Mouse (Mus musculus) urinary bladder, postnatal 10 days (tissue): Measurements from ENCODE around the gene Gap43.
"Not testable (repeated sequence)": the region's sequence is repeated elsewhere in the genome, so short reads cannot be mapped to it uniquely, and the experiment has no call there.

Experiments
- DNase-seq: peaks from one replicate; pipeline ENCODE4 v3.0.0; 2022; ENCODE audit warnings: low spot score

Gap43 gene

GRCm38 (mm10) chr16:42294481-42294880 lies 46.0 kb downstream of the Gap43 start:
- DNase-seq: no peak

DNA sequence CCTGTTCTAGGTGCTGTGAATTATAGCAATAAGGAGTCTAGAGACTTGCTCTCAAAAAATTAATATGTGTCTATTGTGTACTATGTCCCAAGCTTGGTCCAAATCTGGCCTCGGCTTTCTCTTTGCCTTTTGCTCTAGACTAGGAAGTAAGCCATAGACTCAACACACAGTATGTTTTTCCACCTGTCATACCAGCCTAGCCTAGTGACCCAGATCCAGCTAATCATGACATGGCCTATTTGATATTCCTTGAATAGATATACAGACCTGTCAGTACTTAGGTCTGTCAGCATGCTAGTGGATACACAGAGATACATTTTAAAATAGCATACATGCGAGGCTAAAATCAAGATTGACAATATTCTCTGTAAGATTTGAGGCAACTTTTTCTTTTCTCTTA lies 46.4 kb downstream of the Gap43 start:
- no peak for DNase-seq

DNA sequence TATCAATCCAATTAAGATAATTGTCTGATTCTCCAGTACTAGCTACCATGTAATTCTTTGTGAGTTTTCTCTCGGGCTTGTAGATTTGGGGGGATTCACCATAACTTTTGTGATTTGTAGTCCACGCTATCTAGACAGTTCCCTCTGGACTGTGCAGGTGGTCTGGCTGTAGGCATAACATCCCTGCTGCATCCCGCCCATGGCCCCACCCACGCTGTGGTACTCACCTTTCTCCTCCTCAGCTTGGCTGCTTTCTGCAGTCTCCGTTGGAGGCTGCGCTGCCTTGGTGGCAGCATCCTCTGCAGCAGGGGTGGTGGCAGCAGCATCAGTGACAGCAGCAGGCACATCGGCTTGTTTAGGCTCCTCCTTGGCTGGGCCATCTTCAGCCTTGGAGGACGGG lies 48.9 kb downstream of the Gap43 start:
- no peak for DNase-seq

GRCm38 (mm10) chr16:42284005-42284404 lies 56.4 kb downstream of the Gap43 start:
- no peak for DNase-seq

DNA sequence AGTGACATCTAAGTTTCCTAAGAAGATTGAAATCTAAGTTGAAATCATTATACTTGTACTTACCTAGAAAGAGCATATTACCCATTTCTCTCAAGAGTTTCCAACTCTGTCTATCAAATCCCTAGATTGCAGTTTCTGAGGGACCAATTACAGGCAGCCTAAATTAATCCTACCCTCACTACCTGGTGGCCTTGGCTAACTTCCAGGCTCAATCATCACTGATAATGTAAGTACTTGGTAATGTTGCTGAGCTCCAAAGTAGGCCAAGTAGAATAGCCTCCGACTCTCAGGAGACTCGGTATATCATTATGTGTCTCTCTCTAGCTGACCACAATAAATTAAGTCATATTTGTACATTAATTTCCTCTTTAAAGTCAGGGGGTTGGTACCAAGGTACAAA lies 62.7 kb downstream of the Gap43 start:
- no peak for DNase-seq

- no peak for DNase-seq
These were observed 63.2 kb downstream of the Gap43 start for GRCm38 (mm10) chr16:42277268-42277667.

DNA sequence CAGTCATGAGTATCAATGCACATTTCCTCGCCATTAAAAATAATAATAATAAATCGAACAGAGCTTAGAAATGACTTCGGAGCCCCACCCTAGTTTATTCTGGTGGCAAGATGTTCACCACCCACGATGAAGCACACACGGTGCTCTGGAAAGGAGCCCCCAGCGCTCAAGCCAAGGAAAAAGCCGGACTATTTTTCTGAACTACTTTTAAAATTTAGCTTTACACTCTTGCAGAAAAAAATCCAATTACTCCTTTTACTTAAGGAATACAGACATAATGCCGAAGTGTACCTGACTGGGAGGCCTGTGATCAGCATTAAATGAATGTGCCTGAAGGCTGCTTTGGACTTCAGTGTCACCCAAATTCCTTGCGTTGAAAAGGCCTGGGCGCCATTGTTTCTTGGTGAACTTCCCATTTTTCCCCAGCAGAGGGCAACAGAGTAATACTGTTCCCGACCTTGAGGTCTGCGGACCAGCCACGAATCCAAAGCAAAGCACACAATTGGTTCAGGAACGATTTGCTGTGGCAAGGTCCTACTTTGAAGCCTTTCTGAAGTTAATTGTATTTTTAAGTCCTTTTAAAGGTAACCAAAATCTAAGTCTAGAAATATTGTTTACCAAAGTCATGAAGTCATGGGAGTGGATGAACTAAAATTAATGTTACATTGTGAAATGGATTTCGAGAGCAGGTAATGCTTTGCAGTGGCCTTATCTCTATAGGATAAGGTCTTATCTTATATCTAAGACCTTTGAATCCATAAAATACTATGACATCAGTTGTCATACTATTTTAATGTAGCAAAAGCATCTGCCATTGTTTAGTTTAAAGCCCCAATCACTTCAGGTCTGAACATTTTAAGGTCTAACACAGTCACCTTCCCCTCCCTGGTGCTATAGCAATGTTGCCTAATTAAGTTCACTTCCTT lies 64.0 kb downstream of the Gap43 start:
- no peak for DNase-seq

GRCm38 (mm10) chr16:42275518-42276215 lies 64.8 kb downstream of the Gap43 start:
- no peak for DNase-seq

- no peak for DNase-seq
These were observed 69.2 kb downstream of the Gap43 start for GRCm38 (mm10) chr16:42271213-42271612.

DNA sequence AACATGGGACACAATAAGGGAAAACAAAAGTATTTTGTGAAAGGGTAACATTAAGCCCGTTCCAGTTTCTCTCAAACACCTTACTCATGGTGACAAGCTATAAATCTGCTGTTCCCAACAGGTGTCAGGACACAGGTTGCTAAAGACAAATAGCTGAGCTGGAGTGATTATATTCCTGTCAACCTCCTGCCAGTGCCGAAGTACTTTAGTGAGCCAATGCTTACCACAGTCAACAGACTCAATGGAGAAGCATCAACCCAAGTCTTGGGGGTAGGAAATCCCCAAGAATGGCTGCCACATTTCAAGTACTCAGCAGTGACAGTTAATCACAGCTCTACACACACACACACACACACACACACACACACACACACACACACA lies 70.9 kb downstream of the Gap43 start:
- DNase-seq: no peak

DNA sequence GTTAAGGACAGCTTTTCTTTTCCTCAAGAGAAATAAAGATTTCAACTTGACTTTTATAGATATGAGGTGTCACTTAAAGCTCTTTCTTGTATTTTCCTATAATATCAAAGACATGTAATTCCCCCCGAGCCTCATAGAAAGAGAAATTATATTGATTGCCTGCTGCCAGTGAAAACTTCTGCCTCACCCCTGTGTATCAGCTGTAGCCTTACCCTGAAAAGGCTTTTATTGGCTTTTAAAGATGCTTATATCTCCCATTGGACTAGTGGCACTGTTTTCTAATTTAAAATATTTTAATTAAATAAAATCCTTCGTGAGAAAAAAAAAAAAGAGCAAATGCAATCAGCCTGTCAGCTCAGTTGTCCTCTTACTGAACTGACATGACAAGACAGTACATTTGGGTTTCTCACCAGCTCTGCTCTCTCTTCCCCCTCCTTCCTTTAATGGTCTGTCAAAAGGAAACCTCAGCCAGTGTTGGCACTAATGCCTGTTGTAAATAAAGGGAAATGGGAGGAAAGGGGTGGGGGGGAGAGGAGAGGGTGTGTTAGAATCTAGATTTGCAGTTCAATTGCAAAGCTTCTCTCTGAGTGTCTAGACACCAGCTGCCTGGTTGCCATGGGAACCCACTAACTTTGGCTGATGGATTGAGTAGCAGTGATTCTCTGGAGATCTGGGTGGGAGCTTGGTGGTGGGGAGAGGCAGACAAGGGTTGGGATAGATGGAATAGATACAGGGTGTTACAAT lies 71.4 kb downstream of the Gap43 start:
- DNase-seq: no peak

DNA sequence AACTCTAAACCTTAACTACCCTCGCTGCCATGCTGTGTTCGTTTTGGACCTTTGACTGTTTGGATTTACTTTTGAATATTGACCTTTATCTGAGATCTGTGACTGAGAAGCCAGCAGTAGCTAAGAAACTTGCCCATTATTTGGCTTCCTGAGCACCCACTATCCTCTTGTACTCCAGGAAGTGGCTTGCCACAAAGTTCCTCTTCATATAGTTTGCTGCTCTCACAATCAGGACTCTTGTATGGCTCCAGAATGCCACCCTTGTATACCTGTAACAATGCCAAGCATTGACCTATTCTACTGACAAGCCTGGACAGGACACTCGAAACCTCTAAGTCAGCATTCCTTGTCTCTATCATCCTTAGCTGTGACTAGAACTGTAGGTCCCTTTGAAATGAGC lies 75.3 kb downstream of the Gap43 start:
- no peak for DNase-seq

DNA sequence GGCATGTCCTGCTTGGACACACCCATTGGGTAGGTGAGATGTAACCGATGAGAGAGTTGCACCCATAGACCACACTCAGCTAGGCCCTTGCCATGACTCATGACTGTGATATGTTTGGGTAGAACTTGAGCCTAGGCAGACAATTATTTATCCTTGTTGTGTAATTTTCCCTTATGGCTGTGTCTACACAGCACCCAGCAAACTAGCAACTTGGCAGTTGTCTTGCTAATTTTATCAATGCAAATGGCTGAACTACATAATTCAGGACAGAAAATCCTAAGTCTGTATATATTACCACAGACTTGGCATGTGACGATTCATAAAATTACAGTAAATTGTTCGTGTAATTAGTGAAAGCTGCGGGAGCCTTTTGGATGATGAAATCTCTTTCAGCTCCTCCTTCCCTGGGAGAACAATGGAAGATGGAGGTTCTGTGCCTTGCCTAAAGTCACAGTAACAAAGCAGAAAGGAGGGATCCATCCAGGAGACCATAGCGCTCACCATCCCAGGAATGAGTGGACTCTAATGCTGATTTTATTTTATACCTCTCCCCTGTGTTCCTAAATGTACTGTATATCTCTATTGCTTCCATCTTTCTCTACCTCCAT lies 77.4 kb downstream of the Gap43 start:
- no peak for DNase-seq

DNA sequence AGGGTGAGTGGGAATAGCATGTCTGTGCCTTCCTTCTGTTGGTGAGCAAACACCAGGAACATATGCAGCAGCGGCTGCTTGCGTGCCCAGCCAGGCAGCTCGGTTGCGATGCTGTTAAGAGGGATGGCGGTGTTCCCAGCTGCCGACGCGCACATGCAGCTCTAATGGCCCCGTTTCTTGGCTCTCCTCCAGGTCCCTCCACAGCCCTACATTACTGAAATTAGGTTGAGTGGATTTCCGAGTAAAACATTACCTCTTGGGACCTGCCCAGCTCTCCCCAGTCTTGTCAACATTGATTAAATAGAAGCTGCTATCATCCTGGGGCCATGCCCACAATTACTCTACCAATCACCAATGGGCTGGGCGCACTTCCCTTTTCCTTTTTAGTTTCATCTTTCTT lies 84.8 kb downstream of the Gap43 start:
- no peak for DNase-seq

DNA sequence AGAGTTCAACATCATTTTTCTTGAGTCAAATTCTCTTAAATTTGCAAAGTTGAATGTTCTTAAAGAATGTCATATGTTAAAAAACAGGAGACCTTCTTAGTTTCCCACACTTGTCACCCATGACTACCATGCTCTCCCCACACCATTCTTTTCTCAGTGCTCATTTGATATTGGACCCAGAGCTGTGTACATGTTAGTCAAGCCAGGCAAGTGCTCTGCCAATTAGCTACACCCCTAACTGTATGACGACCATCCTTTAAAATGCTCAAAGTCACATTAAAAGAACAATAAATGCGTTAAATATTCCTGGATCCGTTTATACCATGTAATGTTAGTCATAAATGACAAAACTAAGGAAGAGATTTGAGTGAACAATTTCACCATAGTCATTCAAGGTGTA lies 85.2 kb downstream of the Gap43 start:
- no peak for DNase-seq

GRCm38 (mm10) chr16:42252252-42252651 lies 88.2 kb downstream of the Gap43 start:
- no peak for DNase-seq

DNA sequence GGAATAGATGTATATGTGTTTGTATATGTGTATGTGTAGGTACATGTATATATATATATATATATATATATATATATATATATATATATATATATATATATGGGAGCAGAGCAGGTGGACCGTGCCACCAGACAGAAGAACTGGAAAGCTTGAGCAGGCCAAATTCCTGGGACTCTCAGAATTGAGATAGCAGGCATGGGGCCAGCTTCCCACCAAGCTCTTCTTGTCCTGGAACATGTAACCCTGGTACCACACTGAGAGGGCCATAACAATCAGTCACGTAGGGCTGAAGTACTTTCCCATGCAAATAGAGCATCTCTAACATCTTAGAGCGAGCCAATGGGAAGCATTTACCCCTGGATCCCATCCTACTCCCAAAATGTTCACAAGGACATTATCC lies 96.3 kb downstream of the Gap43 start:
- not testable (repeated sequence) for DNase-seq

DNA sequence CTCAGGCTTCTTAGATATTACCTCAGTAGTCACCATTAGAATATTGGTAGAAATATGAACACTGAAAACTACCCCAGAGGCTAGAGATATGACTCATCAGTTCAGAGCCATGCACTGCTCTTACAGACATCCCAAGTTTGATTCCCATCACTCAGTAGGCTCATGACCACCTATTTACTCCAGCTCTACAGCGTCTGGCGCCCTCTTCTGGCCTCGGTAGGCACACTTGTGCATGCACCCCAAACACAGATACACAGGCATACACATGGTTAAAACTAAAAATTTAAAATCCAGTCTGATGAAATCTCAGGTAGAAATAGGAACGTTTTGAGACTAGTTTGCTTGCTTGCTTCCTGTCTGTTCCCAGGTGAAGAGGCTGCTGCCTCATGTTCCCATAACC lies 109.1 kb downstream of the Gap43 start:
- DNase-seq: no peak
